Mouse (Mus musculus) liver, adult 2 months (tissue): Measurements from ENCODE around the gene Lrit2. TPM values are rescaled to one million over a fixed set of nuclear protein-coding genes. Genes with fewer than 3 reads are reported as not detected.

Experiments used
- DNase-seq: peaks from one replicate; pipeline ENCODE4 v3.0.0-alpha.2; 2011; ENCODE audit warnings: low read depth, low spot score; ENCODE audit errors: extremely low read depth
- H3K27ac ChIP-seq: fragments of 200-500 bp; replicated peaks from 2 replicates; pipeline ENCODE4 v1.5.1; 2012; ENCODE audit warnings: low read depth, mild to moderate bottlenecking, control low read depth, inconsistent platforms, low read length; ENCODE audit not compliant: insufficient read depth
- H3K27me3 ChIP-seq: fragments of 200-500 bp; 2 replicates; pipeline ENCODE4 v1.6.1; 2012; ENCODE audit warnings: mild to moderate bottlenecking, moderate library complexity, low read length, inconsistent platforms; ENCODE audit not compliant: control insufficient read depth, insufficient read depth
- H3K36me3 ChIP-seq: fragments of 200-500 bp; 2 replicates; pipeline ENCODE4 v1.6.1; 2012; ENCODE audit warnings: low read length, inconsistent platforms; ENCODE audit not compliant: control insufficient read depth, insufficient read depth
- H3K4me1 ChIP-seq: fragments of 200-500 bp; 2 replicates; pipeline ENCODE4 v1.6.1; 2011; ENCODE audit warnings: low read length; ENCODE audit not compliant: control insufficient read depth, insufficient read depth
- H3K4me3 ChIP-seq: fragments of 200-500 bp; 2 replicates; pipeline ENCODE4 v1.5.1; 2011; ENCODE audit warnings: low read depth, mild to moderate bottlenecking, control low read depth, low read length, moderate library complexity; ENCODE audit not compliant: insufficient read depth
- H3K79me2 ChIP-seq: fragments of 200-500 bp; 2 replicates; pipeline ENCODE4 v1.6.1; 2012; ENCODE audit warnings: inconsistent platforms, mild to moderate bottlenecking, low read length, moderate library complexity; ENCODE audit not compliant: control insufficient read depth, insufficient read depth
- H3K9ac ChIP-seq: fragments of 200-500 bp; 2 replicates; pipeline ENCODE4 v1.6.1; 2012; ENCODE audit warnings: low read depth, mild to moderate bottlenecking, control low read depth, inconsistent platforms, low read length
- CTCF ChIP-seq: fragments of 200-500 bp; IDR thresholded peaks from 2 replicates; pipeline ENCODE4 v1.5.1; 2011; ENCODE audit warnings: low read depth, low read length, control low read depth
- POLR2A ChIP-seq: fragments of 200-500 bp; IDR thresholded peaks from 2 replicates; pipeline ENCODE4 v1.6.1; 2011; ENCODE audit warnings: low read length, control low read depth; ENCODE audit not compliant: insufficient read depth; ENCODE audit errors: extremely low read depth
- WGBS: fragments of 180-500 bp; shearing (Covaris S2); methylation state at CpG from one replicate; pipeline ENCODE4 v1.1.7; 2018; 5-methylcytosine and 5-hydroxymethylcytosine counted together
- polyA plus RNA-seq: library from polyadenylated mRNA; depleted of rRNA; stranded (reverse); fragments of >200 nt; gene quantifications from 2 replicates; pipeline ENCODE4 v1.2.3, GENCODE M21; 2012; rRNA removed
- total RNA-seq: library from RNA; depleted of rRNA; stranded (reverse); fragments of >200 nt; gene quantifications from 2 replicates; pipeline ENCODE4 v1.2.3, GENCODE M21; 2014; rRNA removed

Lrit2 gene
- total and polyA plus RNA-seq, 2 experiments, result 3.2 to 5.2 TPM

DNA sequence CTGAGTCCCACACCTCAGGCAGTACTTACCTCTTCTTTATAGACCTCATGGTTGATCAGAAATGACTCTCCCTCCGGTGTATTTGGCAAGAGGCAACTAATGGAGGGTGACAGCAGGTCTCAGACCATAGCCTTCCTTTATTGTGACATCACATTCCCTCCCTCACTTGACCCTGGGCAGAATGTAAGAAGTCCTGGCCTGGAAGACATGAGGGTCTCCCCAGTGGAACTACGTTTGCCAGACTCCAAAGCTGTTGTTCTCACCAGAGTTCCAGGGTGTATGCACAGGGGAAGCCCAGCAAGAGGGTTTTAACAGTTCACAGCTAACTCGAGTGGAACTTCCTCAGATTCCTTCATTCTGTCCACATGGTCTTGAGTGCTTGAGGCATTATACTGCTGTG is 46.2 kb downstream of the Lrit2 start, which contains the start of gene 2610528A11Rik:
Gene 2610528A11Rik (minus strand): TSS at position 101 of the 400 bp plus-strand sequence.
- no peak within 1 kb of the TSS for H3K9ac ChIP-seq
- H3K4me1 ChIP-seq, result no peaks in the 10 kb centered on the region
- H3K4me3 ChIP-seq, result no peak within 1 kb of the TSS
- 52% methylated on average over 3 of the region's 3 CpGs for WGBS
- no peak within 1 kb of the TSS for H3K27ac ChIP-seq
- no peaks in the 10 kb centered on the region for H3K27me3 ChIP-seq
- TF ChIP-seq CTCF (no peak), POLR2A (no peak)
- H3K36me3 ChIP-seq, result no peaks in the 10 kb centered on the region; the same call in 1 of the 2 replicates
- no peak for DNase-seq
- no peaks in the 10 kb centered on the region for H3K79me2 ChIP-seq

DNA sequence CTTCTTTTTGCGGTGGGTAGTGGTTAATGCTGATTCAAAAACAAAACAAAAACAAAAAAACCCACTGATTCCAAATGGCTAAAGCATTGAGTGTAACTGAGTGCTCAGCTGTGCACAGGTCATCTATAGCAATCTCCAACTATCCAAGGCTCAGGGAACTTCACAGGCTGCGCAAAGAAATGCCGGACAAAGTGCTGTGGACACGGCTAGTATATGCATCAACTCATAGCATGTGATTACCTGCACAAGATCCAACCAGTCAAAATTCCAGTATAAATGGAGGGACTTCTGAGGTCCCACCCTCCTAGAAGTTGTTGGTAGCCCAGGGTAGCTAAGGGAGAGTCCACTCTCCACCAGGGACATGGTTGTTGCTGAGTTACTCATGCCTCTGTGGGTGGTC is 51.5 kb downstream of the Lrit2 start:
- no peak for DNase-seq
- Histone ChIP-seq H3K79me2 (no peaks in the 10 kb centered on the region), H3K27ac (no peak overlapping the region), H3K27me3 (no peaks in the 10 kb centered on the region), H3K4me3 (no peak overlapping the region), H3K4me1 (no peaks in the 10 kb centered on the region), H3K9ac (no peak overlapping the region), H3K36me3 (peaks cover 33% of the 10 kb centered on the region)
- TF ChIP-seq CTCF (no peak), POLR2A (no peak)
- WGBS, result 97% methylated on average over 4 of the region's 4 CpGs

Other genes starting within 250 kb of the Lrit2 start
- 19.1 and 21.1 TPM in 2 replicates for gene Ccser2, start 99.2 kb upstream of the Lrit2 start, total RNA-seq
- gene Ccser2, start 99.2 kb upstream of the Lrit2 start, polyA plus RNA-seq, result 6.3 and 7.4 TPM in 2 replicates
- gene Rgr, start 19.0 kb upstream of the Lrit2 start, total RNA-seq, result not detected in 2 replicates
- 0.01 TPM in 1 of 2 replicates, not detected in the other for gene Rgr, start 19.0 kb upstream of the Lrit2 start, polyA plus RNA-seq
- gene Lrit1, start 13.1 kb upstream of the Lrit2 start, total RNA-seq, result 11.2 and 15.2 TPM in 2 replicates
- gene Lrit1, start 13.1 kb upstream of the Lrit2 start, polyA plus RNA-seq, result 5.3 and 5.8 TPM in 2 replicates
- not detected in 2 replicates for gene Cdhr1, start 30.4 kb downstream of the Lrit2 start, total RNA-seq
- 0.02 TPM in 1 of 2 replicates, not detected in the other for gene Cdhr1, start 30.4 kb downstream of the Lrit2 start, polyA plus RNA-seq
- 0.40 TPM in 1 of 2 replicates, not detected in the other for gene 2610528A11Rik, start 46.1 kb downstream of the Lrit2 start, total RNA-seq
- gene 2610528A11Rik, start 46.1 kb downstream of the Lrit2 start, polyA plus RNA-seq, result 0.29 TPM in 1 of 2 replicates, not detected in the other
- 228 and 240 TPM in 2 replicates for gene Ghitm, start 67.3 kb downstream of the Lrit2 start, total RNA-seq
- gene Ghitm, start 67.3 kb downstream of the Lrit2 start, polyA plus RNA-seq, result 161 and 173 TPM in 2 replicates